Mouse (Mus musculus) adrenal gland, adult 2 months (tissue): ENCODE measurements around the gene AI464131. TPM values are rescaled to one million over a fixed set of nuclear protein-coding genes. Genes with fewer than 3 reads are reported as not detected.
"Not testable (repeated sequence)": the region's sequence is repeated elsewhere in the genome, so short reads cannot be mapped to it uniquely, and the experiment has no call there.

ENCODE experiments used
- DNase-seq: peaks from one replicate; pipeline ENCODE4 v3.0.0; 2021
- polyA plus RNA-seq: library from polyadenylated mRNA; depleted of rRNA; stranded (reverse); fragments of >200 nt; gene quantifications from 2 replicates; pipeline ENCODE4 v1.2.3, GENCODE M21; 2012; rRNA removed
- total RNA-seq, 2 experiments: library from RNA; stranded (reverse); gene quantifications; 2 replicates each; pipeline ENCODE4 v1.2.3; 2021

The AI464131 gene
- total and polyA plus RNA-seq, 3 experiments, result 11.5 to 15.2 (median 12.3) TPM

DNA sequence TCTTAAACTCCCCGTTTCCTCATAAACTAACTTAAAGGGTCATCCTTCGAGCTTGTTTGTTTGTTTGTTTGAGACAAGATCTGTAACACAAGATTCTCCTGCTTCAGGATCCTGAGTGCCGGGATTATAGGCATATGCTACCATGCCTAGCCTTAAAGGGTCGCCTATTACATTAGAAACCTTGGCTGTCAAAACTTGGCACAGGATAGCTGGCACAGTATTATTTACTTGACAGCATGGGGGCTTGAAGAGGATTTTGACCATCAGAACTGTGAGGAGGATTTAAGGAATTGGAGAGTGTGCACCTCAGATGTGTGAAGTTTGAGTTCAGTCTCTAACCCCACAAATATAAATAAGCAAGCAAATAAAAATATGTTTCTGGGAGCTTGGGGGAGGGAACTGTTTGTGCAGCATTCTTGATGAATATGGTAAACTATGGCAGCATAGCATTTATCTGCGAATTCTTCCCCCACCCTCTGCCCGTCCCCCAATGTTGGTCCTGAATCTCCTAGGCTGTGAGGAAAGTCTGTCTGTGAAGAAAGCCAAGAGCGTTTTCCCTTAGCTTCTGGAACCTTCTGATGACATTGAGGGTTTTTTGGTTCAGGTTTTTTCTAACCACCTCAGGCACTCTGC, 32.7 kb downstream of the AI464131 start:
- no peak for DNase-seq

GRCm38 (mm10) chr4:41469199-41469598, 33.7 kb downstream of the AI464131 start:
- no peak for DNase-seq

GRCm38 (mm10) chr4:41468396-41469080, 34.3 kb downstream of the AI464131 start:
- peak; percentile 60 for DNase-seq

DNA sequence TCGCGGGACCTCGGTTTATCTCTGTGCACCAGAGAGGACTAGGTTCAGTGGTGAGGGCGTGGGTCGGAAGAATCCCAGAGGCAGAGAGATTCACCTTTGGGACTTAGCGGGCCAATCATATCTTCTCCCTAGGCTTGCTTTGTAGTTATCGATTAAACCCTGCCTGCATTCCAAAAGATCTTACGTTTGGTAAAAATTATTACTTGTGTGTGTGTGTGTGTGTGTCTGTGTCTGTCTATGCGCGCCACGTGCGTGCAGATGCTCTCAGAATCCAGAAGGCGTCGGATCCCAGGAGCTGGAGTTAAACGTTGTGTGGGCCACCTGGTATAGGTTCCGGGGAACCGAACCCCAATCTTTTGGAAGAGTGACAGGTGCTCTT, 37.6 kb downstream of the AI464131 start:
- DNase-seq, result no peak

DNA sequence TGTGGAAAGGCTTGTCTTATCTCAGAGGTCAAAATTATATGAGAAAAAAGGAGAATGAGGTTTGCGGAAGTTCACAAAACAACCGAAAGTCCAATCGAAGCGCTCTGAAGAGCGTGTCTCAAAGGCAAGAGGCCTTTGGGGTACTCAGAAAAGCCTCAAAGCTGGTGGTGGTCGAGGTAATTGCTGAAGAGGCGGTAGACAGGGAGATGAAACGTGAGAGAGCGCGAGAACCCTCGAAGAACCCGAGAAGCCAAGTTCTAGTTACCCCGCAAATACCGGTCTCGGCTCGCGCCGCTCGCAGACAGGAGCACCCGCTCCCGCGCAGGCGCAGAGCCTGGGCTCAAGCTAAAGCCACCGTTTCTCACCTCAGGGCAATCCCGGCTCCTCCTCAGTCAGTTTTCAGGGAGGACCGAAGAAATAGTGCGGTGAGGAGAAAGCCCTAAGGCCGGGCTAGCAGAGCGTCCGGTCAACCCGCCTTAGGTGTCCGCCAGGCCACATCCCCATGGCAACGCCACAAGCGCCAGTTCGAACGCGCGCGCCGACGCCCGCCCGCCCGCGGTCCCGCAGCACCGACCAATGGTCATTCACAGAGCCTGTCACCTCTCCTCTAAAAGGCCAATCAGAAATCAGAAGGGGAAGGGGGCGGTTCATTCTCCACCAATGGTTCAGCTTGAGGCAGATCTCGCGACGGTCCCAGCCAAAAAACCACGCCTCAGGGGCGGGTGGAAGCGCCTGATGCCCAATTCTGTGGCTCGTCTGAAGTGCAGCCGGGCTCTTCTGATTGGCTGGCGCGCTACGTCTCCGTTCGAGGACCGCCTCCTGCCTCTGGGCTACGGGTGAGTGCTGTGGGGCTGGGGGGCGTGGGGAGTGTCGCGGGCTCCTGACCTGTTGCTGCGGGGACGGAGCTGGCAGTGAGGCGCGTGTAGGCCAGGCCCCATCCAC, 38.3 kb downstream of the AI464131 start, which contains the start of the genes Kif24 and Nudt2:
Gene Kif24 (minus strand): TSS at position 543 of the 942 bp plus-strand sequence.
Gene Nudt2 (plus strand): TSS at position 807 of the 942 bp plus-strand sequence.
- DNase-seq, result peak; percentile 99

DNA sequence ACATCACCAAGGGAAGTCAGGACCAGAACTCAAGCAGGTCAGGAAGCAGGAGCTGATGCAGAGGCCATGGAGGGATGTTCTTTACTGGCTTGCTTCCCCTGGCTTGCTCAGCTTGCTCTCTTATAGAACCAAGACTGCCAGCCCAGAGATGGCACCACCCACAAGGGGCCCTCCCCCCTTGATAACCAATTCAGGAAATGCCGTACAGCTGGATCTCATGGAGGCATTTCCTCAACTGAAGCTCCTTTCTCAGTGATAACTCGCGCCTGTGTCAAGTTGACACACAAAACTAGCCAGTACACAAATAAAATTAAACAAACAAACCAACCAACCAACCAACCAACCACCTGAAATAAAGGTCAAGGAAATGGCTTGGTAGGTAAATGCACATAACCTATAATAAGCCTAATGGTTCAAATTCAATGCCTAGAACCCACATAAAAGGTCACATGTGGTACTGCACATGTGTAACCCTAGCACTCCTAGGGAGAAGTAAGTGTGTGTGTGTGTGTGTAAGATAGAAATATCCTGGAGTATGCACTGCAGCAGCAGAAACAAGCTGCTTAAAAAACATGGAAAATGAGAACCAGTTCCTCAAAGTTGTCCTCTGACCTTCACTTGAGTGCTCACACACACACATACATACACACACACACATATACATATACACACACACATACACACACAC, 39.7 kb downstream of the AI464131 start:
- not testable (repeated sequence) for DNase-seq

- no peak for DNase-seq
Observed at GRCm38 (mm10) chr4:41460690-41461089, 42.2 kb downstream of the AI464131 start.

GRCm38 (mm10) chr4:41447595-41447994, 55.3 kb downstream of the AI464131 start:
- DNase-seq, result no peak

Other genes with a start within 250 kb of the AI464131 start
- gene Ubap2, start 227.9 kb downstream of the AI464131 start, total RNA-seq, result 10 to 100 TPM; 34.4 to 42.4 TPM
- 206 and 245 TPM in 2 replicates for gene Ubap2, start 227.9 kb downstream of the AI464131 start, polyA plus RNA-seq
- gene Dcaf12, start 188.2 kb downstream of the AI464131 start, total RNA-seq, result 10 to 100 TPM; 44.5 to 49.4 TPM
- 22.1 and 26.0 TPM in 2 replicates for gene Dcaf12, start 188.2 kb downstream of the AI464131 start, polyA plus RNA-seq
- gene Ubap1, start 154.1 kb downstream of the AI464131 start, total RNA-seq, result 10 to 100 TPM; 50.2 to 59.9 TPM
- gene Ubap1, start 154.1 kb downstream of the AI464131 start, polyA plus RNA-seq, result 13.9 and 16.0 TPM in 2 replicates
- gene Kif24, start 38.2 kb downstream of the AI464131 start, total RNA-seq, result 1 to 10 TPM in 1 of 2 experiments, under 1 TPM in 1; 0.83 to 1.4 TPM
- gene Kif24, start 38.2 kb downstream of the AI464131 start, polyA plus RNA-seq, result 0.30 and 0.56 TPM in 2 replicates
- gene Nudt2, start 37.9 kb downstream of the AI464131 start, total RNA-seq, result 10 to 100 TPM; 32.8 to 33.0 TPM
- gene Nudt2, start 37.9 kb downstream of the AI464131 start, polyA plus RNA-seq, result 4.9 and 5.6 TPM in 2 replicates
- gene 1110017D15Rik, start 14.3 kb upstream of the AI464131 start, total RNA-seq, result under 1 TPM in 1 of 2 experiments, not detected in 1; 0.55 TPM
- 0.40 and 0.66 TPM in 2 replicates for gene 1110017D15Rik, start 14.3 kb upstream of the AI464131 start, polyA plus RNA-seq
- 10 to 100 TPM; 14.3 to 20.1 TPM for gene Fam219a, start 66.5 kb upstream of the AI464131 start, total RNA-seq
- gene Fam219a, start 66.5 kb upstream of the AI464131 start, polyA plus RNA-seq, result 74.7 and 76.1 TPM in 2 replicates
- gene Dnaic1, start 66.7 kb upstream of the AI464131 start, total RNA-seq, result under 1 TPM in 1 of 2 experiments, not detected in 1; 0.46 TPM
- 0.38 and 0.43 TPM in 2 replicates for gene Dnaic1, start 66.7 kb upstream of the AI464131 start, polyA plus RNA-seq
- 1 to 10 TPM; 2.9 to 4.6 TPM for gene Enho, start 137.2 kb upstream of the AI464131 start, total RNA-seq
- 13.2 and 20.9 TPM in 2 replicates for gene Enho, start 137.2 kb upstream of the AI464131 start, polyA plus RNA-seq
- gene Cntfr, start 194.0 kb upstream of the AI464131 start, total RNA-seq, result 10 to 100 TPM; 37.6 to 62.3 TPM
- 70.6 and 72.3 TPM in 2 replicates for gene Cntfr, start 194.0 kb upstream of the AI464131 start, polyA plus RNA-seq
- 10 to 100 TPM; 53.0 to 90.8 TPM for gene Il11ra1, start 196.9 kb upstream of the AI464131 start, total RNA-seq
- gene Il11ra1, start 196.9 kb upstream of the AI464131 start, polyA plus RNA-seq, result 198 and 290 TPM in 2 replicates
- 10 to 100 TPM; 31.0 to 38.6 TPM for gene Rpp25l, start 210.5 kb upstream of the AI464131 start, total RNA-seq
- gene Rpp25l, start 210.5 kb upstream of the AI464131 start, polyA plus RNA-seq, result 61.9 and 70.1 TPM in 2 replicates
- gene Dctn3, start 220.1 kb upstream of the AI464131 start, total RNA-seq, result 100 to 1,000 TPM; 105 to 128 TPM
- gene Dctn3, start 220.1 kb upstream of the AI464131 start, polyA plus RNA-seq, result 51.7 and 60.7 TPM in 2 replicates
- gene Arid3c, start 228.1 kb upstream of the AI464131 start, total RNA-seq, result not detected
- not detected in 2 replicates for gene Arid3c, start 228.1 kb upstream of the AI464131 start, polyA plus RNA-seq